Mouse (Mus musculus) midbrain, embryonic 14.5 days (tissue): ENCODE results near the gene Zfp462. TPM values are rescaled to one million over a fixed set of nuclear protein-coding genes. Genes with fewer than 3 reads are reported as not detected.

Experiments used
- ATAC-seq: fragments of 200-750 bp; cut with Nextera tagmentation; 2 replicates; pipeline ENCODE4 v1.8.0; 2017; ENCODE audit warnings: moderate number of reproducible peaks, moderate library complexity; ENCODE audit not compliant: low FRiP score, low TSS enrichment
- DNase-seq: peaks from one replicate; pipeline ENCODE4 v3.0.0-alpha.2; 2015
- H3K27ac ChIP-seq: fragments of 300-500 bp; sonication (generic); replicated peaks from 2 replicates; pipeline ENCODE4 v1.5.1; 2014; ENCODE audit warnings: mild to moderate bottlenecking, low read depth, low read length, moderate library complexity
- H3K27me3 ChIP-seq: fragments of 300-500 bp; sonication (generic); 2 replicates; pipeline ENCODE4 v1.6.1; 2014; ENCODE audit warnings: low read length, control low read depth, mixed read lengths; ENCODE audit not compliant: control insufficient read depth, insufficient read depth
- H3K36me3 ChIP-seq: fragments of 300-500 bp; sonication (generic); 2 replicates; pipeline ENCODE4 v1.6.1; 2014; ENCODE audit warnings: low read length, control low read depth; ENCODE audit not compliant: control insufficient read depth, insufficient read depth
- H3K4me1 ChIP-seq: fragments of 300-500 bp; sonication (generic); 2 replicates; pipeline ENCODE4 v1.6.1; 2014; ENCODE audit warnings: mild to moderate bottlenecking, antibody characterized with exemption, low read length, control low read depth; ENCODE audit not compliant: control insufficient read depth, insufficient read depth
- H3K4me2 ChIP-seq: fragments of 300-500 bp; sonication (generic); 2 replicates; pipeline ENCODE4 v1.6.1; 2014; ENCODE audit warnings: mild to moderate bottlenecking, low read length, moderate library complexity
- H3K4me3 ChIP-seq: fragments of 300-500 bp; sonication (generic); replicated peaks from 2 replicates; pipeline ENCODE4 v1.5.1; 2014; ENCODE audit warnings: low read depth, low read length
- H3K9ac ChIP-seq: fragments of 300-500 bp; sonication (generic); replicated peaks from 2 replicates; pipeline ENCODE4 v1.6.1; 2014; ENCODE audit warnings: mild to moderate bottlenecking, low read length, moderate library complexity
- H3K9me3 ChIP-seq: fragments of 300-500 bp; sonication (generic); 2 replicates; pipeline ENCODE4 v1.6.1; 2016; ENCODE audit warnings: low read length, control low read depth, mixed read lengths; ENCODE audit not compliant: control insufficient read depth
- WGBS: fragments of 180-500 bp; shearing (Covaris S2); extraction: QIAGEN DNeasy Blood & Tissue Kit; methylation state at CpG from one replicate; pipeline ENCODE4 v1.1.7; 2014; 5-methylcytosine and 5-hydroxymethylcytosine counted together
- polyA plus RNA-seq: library from polyadenylated mRNA; unstranded; fragments of >200 nt; fragmentation: Nextera tagmentation; extraction: Ambion mirVana; gene quantifications from 2 replicates; pipeline ENCODE4 v1.2.1, GENCODE M21; 2014

The Zfp462 gene
- polyA plus RNA-seq, 1 experiment from 2014 or later, result 19.6 TPM

DNA sequence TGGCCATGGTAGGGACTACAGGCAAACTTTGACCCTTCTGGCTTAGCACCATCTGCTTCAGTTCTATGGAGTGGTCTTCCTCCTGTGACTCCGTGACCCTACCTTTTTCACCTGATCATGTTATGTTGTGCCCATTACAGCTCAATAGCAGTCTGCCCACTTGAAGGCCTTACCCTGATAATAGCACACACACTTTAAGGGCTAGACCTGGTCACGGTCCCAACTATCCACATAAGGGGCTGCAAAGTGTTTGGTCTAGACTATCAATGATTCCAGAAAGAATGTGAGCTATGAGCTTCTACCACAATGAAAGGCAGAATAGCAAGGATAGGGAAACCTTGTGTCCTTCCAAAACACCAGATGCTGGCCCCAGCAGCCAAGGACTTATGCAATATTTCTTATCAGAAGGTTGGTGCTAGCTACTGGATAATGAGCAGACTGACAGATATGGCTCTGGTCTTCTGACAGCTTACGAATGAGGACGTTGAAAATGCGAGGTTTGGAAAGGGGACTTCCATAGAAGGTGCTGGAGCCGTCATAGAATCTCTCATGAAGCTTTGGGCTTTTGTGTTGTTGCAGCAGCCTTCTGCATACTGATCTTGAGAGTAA is 139.3 kb downstream of the Zfp462 start:
- H3K36me3 ChIP-seq, result peaks cover 43% of the 10 kb centered on the region
- WGBS, result 89% methylated on average over 6 of the region's 6 CpGs
- H3K27me3 ChIP-seq, result no peaks in the 10 kb centered on the region
- no peak for ATAC-seq
- DNase-seq, result no peak
- no peak overlapping the region for H3K27ac ChIP-seq
- H3K9ac ChIP-seq, result no peak overlapping the region
- H3K4me1 ChIP-seq, result no peaks in the 10 kb centered on the region
- no peak overlapping the region for H3K4me2 ChIP-seq
- no peak overlapping the region for H3K4me3 ChIP-seq
- H3K9me3 ChIP-seq, result no peaks in the 10 kb centered on the region

DNA sequence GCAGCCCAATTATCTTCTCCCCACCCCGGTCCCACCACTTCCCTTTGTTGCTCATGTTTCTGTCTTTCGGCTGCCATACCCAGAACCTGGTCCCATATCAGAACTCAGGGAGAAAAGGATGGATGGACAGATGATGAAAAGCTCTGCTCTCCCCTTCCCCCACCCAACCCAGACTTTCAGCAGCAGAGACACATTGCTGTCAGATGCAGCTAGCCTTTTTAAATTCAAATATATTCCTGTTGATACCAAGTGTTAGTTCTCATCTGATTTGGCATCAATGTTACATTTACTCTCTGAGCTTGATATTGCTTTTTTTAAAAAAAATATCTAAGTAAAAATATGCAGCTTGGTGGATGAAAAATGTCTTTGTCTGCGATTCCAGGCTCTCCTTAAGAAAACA is 143.3 kb downstream of the Zfp462 start:
- H3K9me3 ChIP-seq, result no peaks in the 10 kb centered on the region
- no peaks in the 10 kb centered on the region for H3K4me1 ChIP-seq
- H3K4me3 ChIP-seq, result no peak overlapping the region
- no peak overlapping the region for H3K9ac ChIP-seq
- H3K27me3 ChIP-seq, result no peaks in the 10 kb centered on the region
- WGBS, result 87% methylated on average over 3 of the region's 3 CpGs
- DNase-seq (no peak), ATAC-seq (no peak)
- H3K4me2 ChIP-seq, result no peak overlapping the region
- H3K27ac ChIP-seq, result no peak overlapping the region
- peaks cover 11% of the 10 kb centered on the region; the same call in 1 of the 2 replicates for H3K36me3 ChIP-seq

- H3K36me3 ChIP-seq, result peaks cover 6% of the 10 kb centered on the region; the same call in 1 of the 2 replicates
- 25% methylated on average over 6 of the region's 6 CpGs for WGBS
- H3K27ac ChIP-seq, result peak overlapping the region; percentile 6; the same call in 1 of the 2 replicates
- no peaks in the 10 kb centered on the region for H3K27me3 ChIP-seq
- no peaks in the 10 kb centered on the region for H3K9me3 ChIP-seq
- H3K4me1 ChIP-seq, result no peaks in the 10 kb centered on the region
- DNase-seq (peak; percentile 38), ATAC-seq (no peak)
- H3K4me3 ChIP-seq, result no peak overlapping the region
- no peak overlapping the region for H3K4me2 ChIP-seq
- H3K9ac ChIP-seq, result no peak overlapping the region
Measured at GRCm38 (mm10) chr4:55088922-55089321, 144.1 kb downstream of the Zfp462 start.

GRCm38 (mm10) chr4:55097157-55097556 is 152.3 kb downstream of the Zfp462 start:
- Histone ChIP-seq H3K4me3 (no peak overlapping the region), H3K36me3 (no peaks in the 10 kb centered on the region), H3K27ac (no peak overlapping the region), H3K4me1 (no peaks in the 10 kb centered on the region), H3K4me2 (no peak overlapping the region), H3K9ac (no peak overlapping the region), H3K9me3 (no peaks in the 10 kb centered on the region), H3K27me3 (no peaks in the 10 kb centered on the region)
- 28% methylated on average over 2 of the region's 2 CpGs for WGBS
- ATAC-seq, result no peak
- no peak for DNase-seq

DNA sequence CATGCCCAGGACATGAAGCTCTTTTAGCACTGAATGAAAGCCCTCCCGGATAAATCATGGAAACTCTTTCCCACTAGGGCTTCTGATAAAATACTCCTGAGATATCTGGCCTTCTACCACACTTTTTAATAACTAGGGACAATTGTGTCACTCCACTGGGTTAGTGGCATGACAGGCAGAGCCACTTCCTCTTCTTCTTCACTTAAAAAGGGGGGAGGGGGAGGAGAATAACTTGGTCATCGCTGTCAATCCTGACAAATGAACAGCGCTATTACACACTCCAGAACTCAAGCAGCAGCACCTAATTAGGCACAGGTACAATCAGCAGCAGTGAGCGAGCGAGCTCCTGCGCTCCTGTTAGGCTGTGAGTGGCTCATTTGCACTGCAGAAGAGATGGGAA is 153.5 kb downstream of the Zfp462 start:
- DNase-seq (no peak), ATAC-seq (no peak)
- Histone ChIP-seq H3K4me3 (no peak overlapping the region), H3K27ac (no peak overlapping the region), H3K4me1 (no peaks in the 10 kb centered on the region), H3K4me2 (no peak overlapping the region), H3K9me3 (no peaks in the 10 kb centered on the region), H3K36me3 (no peaks in the 10 kb centered on the region), H3K27me3 (no peaks in the 10 kb centered on the region), H3K9ac (no peak overlapping the region)
- WGBS, result 56% methylated on average over 6 of the region's 6 CpGs

DNA sequence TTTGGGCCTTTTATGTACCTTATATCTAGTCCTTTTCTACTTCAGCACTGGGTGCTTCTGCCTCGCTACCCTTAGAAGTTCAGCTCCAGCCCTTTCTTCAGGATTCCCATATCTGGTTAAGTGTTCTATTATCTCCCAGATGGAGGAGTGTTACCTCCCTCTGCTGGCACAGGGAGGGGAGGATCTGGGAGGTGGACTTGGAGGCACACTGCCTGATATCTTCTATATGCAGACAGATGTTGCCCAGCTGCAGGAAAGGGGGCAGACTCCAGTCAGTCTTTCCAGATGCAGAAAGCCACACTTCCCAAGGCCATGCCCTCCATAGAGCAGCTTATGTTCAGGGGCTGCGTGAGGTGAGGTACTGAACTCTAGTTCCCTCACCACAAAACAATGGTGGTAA is 156.0 kb downstream of the Zfp462 start:
- Histone ChIP-seq H3K9me3 (no peaks in the 10 kb centered on the region), H3K36me3 (no peaks in the 10 kb centered on the region), H3K4me2 (no peak overlapping the region), H3K27ac (no peak overlapping the region), H3K9ac (no peak overlapping the region), H3K4me1 (no peaks in the 10 kb centered on the region), H3K4me3 (no peak overlapping the region), H3K27me3 (no peaks in the 10 kb centered on the region)
- ATAC-seq (no peak), DNase-seq (no peak)
- 69% methylated on average over 2 of the region's 2 CpGs for WGBS

- no peaks in the 10 kb centered on the region for H3K27me3 ChIP-seq
- 93% methylated on average over 9 of the region's 9 CpGs for WGBS
- no peak overlapping the region for H3K4me3 ChIP-seq
Measured at GRCm38 (mm10) chr4:55101601-55102000, 156.8 kb downstream of the Zfp462 start.

DNA sequence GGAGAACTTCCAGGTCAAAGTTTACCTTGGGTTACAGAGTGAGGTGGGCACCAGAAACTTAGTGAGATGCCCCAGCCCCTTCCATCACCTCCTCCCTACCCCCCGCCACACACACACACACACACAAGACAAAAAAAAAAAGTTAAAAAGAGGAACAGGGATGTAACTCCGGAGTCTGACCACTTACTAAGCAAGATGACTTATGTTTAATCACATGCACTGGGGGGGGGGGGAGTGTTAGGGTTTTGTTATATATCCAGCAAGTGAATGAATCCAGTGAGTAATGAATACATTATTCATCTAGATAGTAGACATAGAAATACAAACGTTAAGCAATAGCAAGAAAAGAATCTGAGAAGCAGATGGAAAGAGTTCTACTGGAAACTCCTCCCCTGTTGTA is 157.5 kb downstream of the Zfp462 start:
- ATAC-seq, result no peak
- Histone ChIP-seq H3K9me3 (no peaks in the 10 kb centered on the region), H3K27me3 (no peaks in the 10 kb centered on the region), H3K4me3 (no peak overlapping the region), H3K36me3 (no peaks in the 10 kb centered on the region), H3K27ac (no peak overlapping the region), H3K9ac (no peak overlapping the region), H3K4me2 (no peak overlapping the region), H3K4me1 (no peaks in the 10 kb centered on the region)
- 93% methylated on average over 3 of the region's 3 CpGs for WGBS
- no peak for DNase-seq

More at GRCm38 (mm10) chr4:55101601-55102000, 156.8 kb downstream of the Zfp462 start:
- ATAC-seq, result no peak
- Histone ChIP-seq H3K9me3 (no peaks in the 10 kb centered on the region), H3K27ac (no peak overlapping the region), H3K4me1 (no peaks in the 10 kb centered on the region), H3K36me3 (no peaks in the 10 kb centered on the region), H3K9ac (no peak overlapping the region), H3K4me2 (no peak overlapping the region)
- DNase-seq, result no peak

DNA sequence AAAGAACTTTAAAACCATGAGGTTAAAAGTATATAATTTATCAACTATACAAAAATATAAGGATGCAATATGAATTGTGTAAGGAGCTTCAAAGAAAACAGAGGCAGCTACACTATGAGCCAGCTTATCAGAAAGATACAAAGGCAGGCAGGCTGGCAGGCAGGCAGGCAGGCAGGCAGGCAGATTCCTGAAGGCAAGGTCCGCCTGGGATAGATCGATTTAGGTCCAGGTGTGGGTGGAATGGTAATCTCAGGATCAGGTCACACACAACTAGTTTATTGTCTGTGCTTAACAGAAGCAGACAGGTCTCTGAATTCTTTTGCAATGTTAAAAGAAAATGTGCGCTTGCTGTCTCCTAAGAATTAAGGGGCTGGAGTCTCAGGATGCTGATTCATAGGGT is 158.7 kb downstream of the Zfp462 start:
- H3K4me3 ChIP-seq, result no peak overlapping the region
- H3K27ac ChIP-seq, result no peak overlapping the region
- H3K27me3 ChIP-seq, result no peaks in the 10 kb centered on the region
- no peak overlapping the region for H3K4me2 ChIP-seq
- DNase-seq, result no peak
- H3K36me3 ChIP-seq, result no peaks in the 10 kb centered on the region
- ATAC-seq, result no peak
- no peak overlapping the region for H3K9ac ChIP-seq
- 73% methylated on average over 3 of the region's 3 CpGs for WGBS
- no peaks in the 10 kb centered on the region for H3K4me1 ChIP-seq
- H3K9me3 ChIP-seq, result no peaks in the 10 kb centered on the region
